Mouse (Mus musculus) C2C12 (cell line): ENCODE results near the gene Ptms.

Source experiments
- CEBPB ChIP-seq: IDR thresholded peaks from one replicate; pipeline ENCODE4 v1.6.1; 2011; ENCODE audit warnings: low read depth, mild to moderate bottlenecking, control low read depth, moderate library complexity
- CTCF ChIP-seq: IDR thresholded peaks from one replicate; pipeline ENCODE4 v1.5.1; 2011; ENCODE audit not compliant: control insufficient read depth, insufficient read depth, insufficient read length
- FOSL1 ChIP-seq: IDR thresholded peaks from one replicate; pipeline ENCODE4 v1.8.0; 2011; ENCODE audit warnings: mild to moderate bottlenecking, low read length; ENCODE audit not compliant: poor library complexity, insufficient read depth, severe bottlenecking
- MAX ChIP-seq: IDR thresholded peaks from one replicate; pipeline ENCODE4 v1.6.1; 2011; ENCODE audit warnings: mild to moderate bottlenecking, control low read depth
- MYOD1 ChIP-seq: IDR thresholded peaks from one replicate; pipeline ENCODE4 v1.6.1; 2011; ENCODE audit warnings: low read depth; ENCODE audit not compliant: control insufficient read depth, insufficient read length
- MYOG ChIP-seq: IDR thresholded peaks from one replicate; pipeline ENCODE4 v1.6.1; 2011; ENCODE audit not compliant: control insufficient read depth, insufficient read length; ENCODE audit errors: extremely low read depth
- USF1 ChIP-seq: IDR thresholded peaks from one replicate; pipeline ENCODE4 v1.6.1; 2011; ENCODE audit warnings: low read depth, mild to moderate bottlenecking, control low read depth, moderate library complexity

GRCm38 (mm10) chr6:124936681-124937080, 16.8 kb upstream of the Ptms start:
- TF ChIP-seq CTCF (no peak), MAX (no peak), MYOD1 (no peak), USF1 (no peak), MYOG (no peak), CEBPB (no peak), FOSL1 (no peak)
